11 mouse cellular contexts compared by ENCODE assay signal in genomic region chr13:117211386-117211875, GRCm38 (mm10). TPM values are rescaled to one million over a fixed set of nuclear protein-coding genes. Genes with fewer than 3 reads are reported as not detected.
DNase-seq lines count a peak whose midpoint lies in the region; ATAC-seq and TF ChIP-seq lines count a peak whose summit lies in the region.
"Had no signal": no experiment of that assay in that cellular context is flagged by ENCODE, and none has a peak within 500 bp of the region (broad histone marks: within the 10 kb centered on the region; RNA-seq: fewer than 3 reads in every experiment).

No protein-coding gene starts in this region.

- no peak overlapping the region for H3K27ac ChIP-seq in midbrain, embryonic 11.5 days (ENCODE audit: low read depth, low read length)
- H3K27ac ChIP-seq in midbrain, postnatal 0 days (ENCODE audit: low read depth, low read length): no peak overlapping the region
- H3K27ac ChIP-seq in hindbrain, embryonic 11.5 days (ENCODE audit: low read depth, low read length): no peak overlapping the region
- no peak overlapping the region for H3K27ac ChIP-seq in forebrain, embryonic 10.5 days
- H3K27ac ChIP-seq in hindbrain, embryonic 14.5 days: no peak overlapping the region
- H3K27ac ChIP-seq: hindbrain, postnatal 0 days had no signal

- H3K4me2 ChIP-seq in midbrain, embryonic 11.5 days: no peak overlapping the region
- no peak overlapping the region for H3K4me2 ChIP-seq in midbrain, postnatal 0 days (ENCODE audit: low read depth, low read length, poor library complexity, severe bottlenecking)
- H3K4me2 ChIP-seq in hindbrain, embryonic 11.5 days (replicated peaks; ENCODE audit: low read depth, low read length): no peak overlapping the region
- no peak overlapping the region for H3K4me2 ChIP-seq in hindbrain, embryonic 14.5 days (replicated peaks)

- peak; percentile 72 for DNase-seq in midbrain, embryonic 11.5 days (ENCODE audit: low spot score, missing footprints)
- DNase-seq in midbrain, postnatal 0 days (ENCODE audit: low spot score): no peak
- peak; percentile 85 for DNase-seq in induced T-regulatory cell, adult 2 months (ENCODE audit: low read depth)
- no peak for DNase-seq in hindbrain, embryonic 11.5 days (ENCODE audit: low spot score)
- DNase-seq in forebrain, embryonic 10.5 days (ENCODE audit: extremely low spot score, low spot score): no peak
- no peak for DNase-seq in adrenal gland, postnatal 36 days
- DNase-seq in hindbrain, embryonic 14.5 days (ENCODE audit: low spot score): no peak

- H3K9ac ChIP-seq in midbrain, embryonic 11.5 days (ENCODE audit: low read length): no peak overlapping the region
- H3K9ac ChIP-seq in midbrain, postnatal 0 days (replicated peaks; ENCODE audit: low read length, poor library complexity, severe bottlenecking): no peak overlapping the region
- H3K9ac ChIP-seq in hindbrain, embryonic 11.5 days (ENCODE audit: low read depth, low read length): no peak overlapping the region
- H3K9ac ChIP-seq in hindbrain, embryonic 14.5 days: no peak overlapping the region

- H3K36me3 ChIP-seq in midbrain, embryonic 11.5 days (ENCODE audit: control insufficient read depth, insufficient read depth, low read length): no peaks in the 10 kb centered on the region
- no peaks in the 10 kb centered on the region for H3K36me3 ChIP-seq in midbrain, postnatal 0 days (ENCODE audit: insufficient read depth, low read length)
- H3K36me3 ChIP-seq in hindbrain, embryonic 11.5 days (ENCODE audit: control insufficient read depth, insufficient read depth, low read length): no peaks in the 10 kb centered on the region
- no peaks in the 10 kb centered on the region for H3K36me3 ChIP-seq in forebrain, embryonic 10.5 days (replicated peaks)
- no peaks in the 10 kb centered on the region for H3K36me3 ChIP-seq in hindbrain, embryonic 14.5 days (replicated peaks; ENCODE audit: control insufficient read depth, insufficient read depth)

- ATAC-seq in midbrain, embryonic 11.5 days (ENCODE audit: low FRiP score): no peak
- no peak for ATAC-seq in midbrain, postnatal 0 days (ENCODE audit: low FRiP score)
- ATAC-seq in megakaryocyte, adult 5-6 weeks (ENCODE audit: poor library complexity, severe bottlenecking): peak; percentile 93
- no peak for ATAC-seq in hindbrain, embryonic 11.5 days (ENCODE audit: low FRiP score)
- no peak for ATAC-seq in hindbrain, embryonic 14.5 days (ENCODE audit: low FRiP score)
- ATAC-seq: hindbrain, postnatal 0 days had no signal

- WGBS in midbrain, embryonic 11.5 days: 68% methylated on average over 11 of the region's 11 CpGs
- 60% methylated on average over 11 of the region's 11 CpGs for WGBS in midbrain, postnatal 0 days
- WGBS in hindbrain, embryonic 11.5 days: 57% methylated on average over 11 of the region's 11 CpGs
- 65% methylated on average over 11 of the region's 11 CpGs for WGBS in forebrain, embryonic 10.5 days
- 49% methylated on average over 11 of the region's 11 CpGs for WGBS in hindbrain, embryonic 14.5 days

- H3K4me1 ChIP-seq in midbrain, embryonic 11.5 days (ENCODE audit: control insufficient read depth, insufficient read depth, low read length): peaks cover 7% of the 10 kb centered on the region
- H3K4me1 ChIP-seq in midbrain, postnatal 0 days (ENCODE audit: insufficient read depth, low read length): no peaks in the 10 kb centered on the region
- no peaks in the 10 kb centered on the region for H3K4me1 ChIP-seq in hindbrain, embryonic 11.5 days (replicated peaks; ENCODE audit: control insufficient read depth, insufficient read depth, low read length)
- H3K4me1 ChIP-seq in forebrain, embryonic 10.5 days: peaks cover 14% of the 10 kb centered on the region
- no peaks in the 10 kb centered on the region for H3K4me1 ChIP-seq in hindbrain, embryonic 14.5 days (replicated peaks; ENCODE audit: control insufficient read depth, insufficient read depth, low read length)

- no peaks in the 10 kb centered on the region for H3K9me3 ChIP-seq in midbrain, embryonic 11.5 days (ENCODE audit: control insufficient read depth, low read length)
- no peaks in the 10 kb centered on the region for H3K9me3 ChIP-seq in midbrain, postnatal 0 days (ENCODE audit: low read length)
- H3K9me3 ChIP-seq in hindbrain, embryonic 11.5 days (ENCODE audit: control insufficient read depth, low read length): no peaks in the 10 kb centered on the region
- H3K9me3 ChIP-seq in forebrain, embryonic 10.5 days: no peaks in the 10 kb centered on the region
- H3K9me3 ChIP-seq in hindbrain, embryonic 14.5 days (ENCODE audit: control insufficient read depth, low read length): no peaks in the 10 kb centered on the region

- no peak overlapping the region for H3K4me3 ChIP-seq in midbrain, embryonic 11.5 days (ENCODE audit: low read depth, low read length)
- H3K4me3 ChIP-seq in midbrain, postnatal 0 days (ENCODE audit: low read depth, low read length): no peak overlapping the region
- H3K4me3 ChIP-seq in hindbrain, embryonic 11.5 days (ENCODE audit: low read depth, low read length): no peak overlapping the region
- H3K4me3 ChIP-seq in forebrain, embryonic 10.5 days: no peak overlapping the region
- no peak overlapping the region for H3K4me3 ChIP-seq in hindbrain, embryonic 14.5 days (replicated peaks; ENCODE audit: low read length)
- H3K4me3 ChIP-seq: myocyte had no signal

- no peak for TF ChIP-seq CTCF in midbrain, postnatal 0 days (IDR thresholded peaks at IDR 0.05)

- H3K27me3 ChIP-seq in midbrain, embryonic 11.5 days (ENCODE audit: control insufficient read depth, insufficient read depth, low read length): no peaks in the 10 kb centered on the region
- no peaks in the 10 kb centered on the region for H3K27me3 ChIP-seq in midbrain, postnatal 0 days (ENCODE audit: insufficient read depth, low read length)
- no peaks in the 10 kb centered on the region for H3K27me3 ChIP-seq in hindbrain, embryonic 11.5 days (ENCODE audit: control insufficient read depth, insufficient read depth, low read length)
- H3K27me3 ChIP-seq in forebrain, embryonic 10.5 days (ENCODE audit: poor library complexity, severe bottlenecking): no peaks in the 10 kb centered on the region
- H3K27me3 ChIP-seq in hindbrain, embryonic 14.5 days (ENCODE audit: control insufficient read depth, insufficient read depth, low read length): no peaks in the 10 kb centered on the region

RNA-seq across cellular contexts. Expression of gene Emb, which starts 3.1 kb away (rescaled TPM):
- polyA plus RNA-seq in midbrain, embryonic 11.5 days (2014; fragmentation: Nextera tagmentation; extraction: Ambion mirVana): 39.3 and 39.9 TPM in 2 replicates
- 9.2 and 13.6 TPM in 2 replicates for total RNA-seq in midbrain, postnatal 0 days (2014; rRNA removed)
- polyA plus RNA-seq in midbrain, postnatal 0 days (2015; fragmentation: Nextera tagmentation; extraction: Ambion mirVana): 10.3 and 12.0 TPM in 2 replicates
- total RNA-seq in megakaryocyte, adult 5-6 weeks (2015): 650 and 716 TPM in 2 replicates
- total RNA-seq in megakaryocyte, adult 5-6 weeks (2017): 802 and 871 TPM in 2 replicates
- polyA plus RNA-seq in hindbrain, embryonic 11.5 days (2014; fragmentation: Nextera tagmentation; extraction: Ambion mirVana): 27.4 and 27.8 TPM in 2 replicates
- polyA plus RNA-seq in forebrain, embryonic 10.5 days (2016; fragmentation: Nextera tagmentation; extraction: Ambion mirVana): 69.5 and 70.1 TPM in 2 replicates
- total RNA-seq in adrenal gland, postnatal 36 days (2021): 10 to 100 TPM; 16.9 to 84.2 TPM
- polyA plus RNA-seq in hindbrain, embryonic 14.5 days (2014; fragmentation: Nextera tagmentation; extraction: Ambion mirVana): 14.3 and 14.9 TPM in 2 replicates

RNA-seq across cellular contexts. Expression of gene Gm17509, which starts 9.4 kb away (rescaled TPM):
- polyA plus RNA-seq in midbrain, embryonic 11.5 days (2014; fragmentation: Nextera tagmentation; extraction: Ambion mirVana): 0.68 and 0.94 TPM in 2 replicates
- total RNA-seq in midbrain, postnatal 0 days (2014; rRNA removed): 0.71 and 0.80 TPM in 2 replicates
- 0.10 and 0.16 TPM in 2 replicates for polyA plus RNA-seq in midbrain, postnatal 0 days (2015; fragmentation: Nextera tagmentation; extraction: Ambion mirVana)
- total RNA-seq in megakaryocyte, adult 5-6 weeks (2015): 0.51 and 0.84 TPM in 2 replicates
- total RNA-seq in megakaryocyte, adult 5-6 weeks (2017): 0.40 and 1.2 TPM in 2 replicates
- 0.46 and 0.80 TPM in 2 replicates for polyA plus RNA-seq in hindbrain, embryonic 11.5 days (2014; fragmentation: Nextera tagmentation; extraction: Ambion mirVana)
- polyA plus RNA-seq in forebrain, embryonic 10.5 days (2016; fragmentation: Nextera tagmentation; extraction: Ambion mirVana): 0.94 and 1.1 TPM in 2 replicates
- under 1 TPM in 1 of 2 experiments, not detected in 1; 0.16 TPM for total RNA-seq in adrenal gland, postnatal 36 days (2021)
- 0.29 and 0.48 TPM in 2 replicates for polyA plus RNA-seq in hindbrain, embryonic 14.5 days (2014; fragmentation: Nextera tagmentation; extraction: Ambion mirVana)
- total RNA-seq: MEL had no signal

Comparison
In these comparisons a context has a peak if more than half of its experiments do, and no peak if none do; other contexts are left out.
1. DNase-seq: peak in midbrain, embryonic 11.5 days (single experiment) and induced T-regulatory cell, adult 2 months (single experiment); none in midbrain, postnatal 0 days (single experiment), hindbrain, embryonic 11.5 days (single experiment), forebrain, embryonic 10.5 days (single experiment), adrenal gland, postnatal 36 days (0 of 2) and hindbrain, embryonic 14.5 days (single experiment).